In genomic region chr11:96399923-96400322, GRCm38 (mm10) we compare ENCODE assay signal across 10 mouse cellular contexts. TPM values are rescaled to one million over a fixed set of nuclear protein-coding genes. Genes with fewer than 3 reads are reported as not detected.
DNase-seq lines count a peak whose midpoint lies in the region; ATAC-seq and TF ChIP-seq lines count a peak whose summit lies in the region.
"Had no signal": no experiment of that assay in that cellular context is flagged by ENCODE, and none has a peak within 500 bp of the region (broad histone marks: within the 10 kb centered on the region; RNA-seq: fewer than 3 reads in every experiment).

No protein-coding gene starts in this region.

- no peaks in the 10 kb centered on the region for H3K36me3 ChIP-seq in heart, postnatal 0 days (replicated peaks; ENCODE audit: control insufficient read depth, insufficient read depth, low read length)

- H3K9me3 ChIP-seq in heart, postnatal 0 days (replicated peaks; ENCODE audit: control insufficient read depth, low read length) = 0 out of 2 replicates have a peak, but pooled peaks cover 3% of the 10 kb centered on the region

- H3K9ac ChIP-seq in heart, postnatal 0 days (replicated peaks; ENCODE audit: low read depth, low read length) = no peak overlapping the region

- no peak for TF ChIP-seq EP300 in heart, postnatal 0 days (IDR thresholded peaks at IDR 0.05; ENCODE audit: low read depth)

- TF ChIP-seq CTCF in heart, postnatal 0 days (IDR thresholded peaks at IDR 0.05; ENCODE audit: low read depth) = no peak

- H3K27ac ChIP-seq in heart, postnatal 0 days (ENCODE audit: low read depth) = no peak overlapping the region

- peak; percentile 57 for DNase-seq in adrenal gland, adult (ENCODE audit: inconsistent age in 2 of 2, low spot score in 1 of 2)
- DNase-seq in adrenal gland, postnatal 4 days (ENCODE audit: low spot score in 2 of 2) = no peak
- DNase-seq in adrenal gland, postnatal 36 days = peak; percentile 57 to 61
- DNase-seq in heart, postnatal 0 days (ENCODE audit: low spot score) = peak; percentile 53
- peak; percentile 39 for DNase-seq in lung, postnatal 25 days (ENCODE audit: low spot score)
- DNase-seq in thymus, postnatal 25 days = no peak
- DNase-seq in testis, postnatal 14 days (ENCODE audit: low spot score) = no peak
- DNase-seq in right cerebral cortex, postnatal 14 days = no peak
- DNase-seq: layer of hippocampus, adult 9-11 months had no signal

- 2% methylated on average over 8 of the region's 8 CpGs for WGBS in heart, postnatal 0 days

- peaks cover 5% of the 10 kb centered on the region for H3K4me1 ChIP-seq in heart, postnatal 0 days (ENCODE audit: control insufficient read depth, insufficient read depth)

- H3K4me3 ChIP-seq in heart, postnatal 0 days (ENCODE audit: low read depth, low read length) = no peak overlapping the region

- peaks cover 87% of the 10 kb centered on the region for H3K27me3 ChIP-seq in heart, postnatal 0 days (ENCODE audit: control insufficient read depth, insufficient read depth, low read length)

- peak; percentile 62; the same call in 1 of the 2 replicates for ATAC-seq in heart, postnatal 0 days (ENCODE audit: insufficient read depth, low read depth)

- no peak overlapping the region for H3K4me2 ChIP-seq in heart, postnatal 0 days (ENCODE audit: low read depth, low read length)

RNA-seq across cellular contexts. Expression of gene Hoxb1, which starts 34.4 kb away (rescaled TPM):
- total RNA-seq in adrenal gland, postnatal 4 days (2021) = not detected
- total RNA-seq in adrenal gland, postnatal 36 days (2021) = not detected
- not detected in 2 replicates for total RNA-seq in heart, postnatal 0 days (2014; rRNA removed; ENCODE audit: low replicate concordance)
- not detected in 2 replicates for polyA plus RNA-seq in heart, postnatal 0 days (2015; fragmentation: Nextera tagmentation; extraction: Ambion mirVana)
- polyA plus RNA-seq: cortical plate, adult 2 months had no signal

RNA-seq across cellular contexts. Expression of gene Hoxb2, which starts 49.6 kb away (rescaled TPM):
- total RNA-seq in adrenal gland, postnatal 4 days (2021) = 10 to 100 TPM; 21.0 to 26.0 TPM
- 10 to 100 TPM; 20.0 to 21.8 TPM for total RNA-seq in adrenal gland, postnatal 36 days (2021)
- 1.9 and 3.2 TPM in 2 replicates for total RNA-seq in heart, postnatal 0 days (2014; rRNA removed; ENCODE audit: low replicate concordance)
- 0.97 and 1.8 TPM in 2 replicates for polyA plus RNA-seq in heart, postnatal 0 days (2015; fragmentation: Nextera tagmentation; extraction: Ambion mirVana)
- polyA plus RNA-seq: cortical plate, adult 2 months had no signal

Comparison
In these comparisons a context has a peak if more than half of its experiments do, and no peak if none do; other contexts are left out.
1. DNase-seq: peak in adrenal gland, adult (2 of 2), adrenal gland, postnatal 36 days (2 of 2), heart, postnatal 0 days (single experiment) and lung, postnatal 25 days (single experiment); none in adrenal gland, postnatal 4 days (0 of 2), thymus, postnatal 25 days (single experiment), testis, postnatal 14 days (single experiment) and right cerebral cortex, postnatal 14 days (single experiment).